Mouse (Mus musculus): Measurements from ENCODE around the gene Cabp2. TPM values are rescaled to one million over a fixed set of nuclear protein-coding genes. Genes with fewer than 3 reads are reported as not detected.

Gene Cabp2
- total and polyA plus RNA-seq, 2 experiments = 0.27 to 0.37 TPM

DNA sequence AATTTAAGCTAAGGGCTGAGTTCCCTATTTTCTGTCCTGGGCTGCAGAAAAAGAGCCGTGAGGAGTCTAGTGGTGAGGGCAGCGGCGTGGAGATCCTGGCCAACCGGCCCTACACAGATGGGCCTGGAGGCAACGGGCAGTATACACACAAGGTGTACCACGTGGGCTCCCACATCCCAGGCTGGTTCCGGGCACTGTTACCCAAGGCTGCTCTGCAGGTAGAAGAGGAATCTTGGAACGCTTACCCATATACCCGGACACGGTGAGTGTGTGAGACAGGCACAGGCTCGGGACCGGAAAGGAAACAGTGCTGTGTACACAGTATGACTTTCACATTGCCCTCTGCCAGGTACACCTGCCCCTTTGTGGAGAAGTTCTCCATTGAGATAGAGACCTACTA is 21.2 kb downstream of the Cabp2 start:
- Histone ChIP-seq H3K4me1 (ENCODE audit: control insufficient read depth, insufficient read depth, low read length) (peaks cover 22% of the 10 kb centered on the region), H3K27ac (replicated peaks; ENCODE audit: insufficient read depth, low read depth, low read length) (no peak overlapping the region), H3K27me3 (ENCODE audit: control insufficient read depth, insufficient read depth, low read length) (no peaks in the 10 kb centered on the region), H3K4me3 (ENCODE audit: insufficient read depth, low read depth, low read length) (no peak overlapping the region), H3K79me2 (ENCODE audit: control insufficient read depth, insufficient read depth, low read length) (no peaks in the 10 kb centered on the region), H3K9ac (ENCODE audit: low read depth, low read length) (no peak overlapping the region), H3K36me3 (ENCODE audit: control insufficient read depth, insufficient read depth, low read length) (no peaks in the 10 kb centered on the region)
- no peak for DNase-seq (ENCODE audit: extremely low read depth, low read depth, low spot score)
- TF ChIP-seq POLR2A (IDR thresholded peaks at IDR 0.05; ENCODE audit: extremely low read depth, insufficient read depth, low read length) = no peak
- whole genome bisulfite sequencing = 94% methylated on average over 12 of the region's 12 CpGs

DNA sequence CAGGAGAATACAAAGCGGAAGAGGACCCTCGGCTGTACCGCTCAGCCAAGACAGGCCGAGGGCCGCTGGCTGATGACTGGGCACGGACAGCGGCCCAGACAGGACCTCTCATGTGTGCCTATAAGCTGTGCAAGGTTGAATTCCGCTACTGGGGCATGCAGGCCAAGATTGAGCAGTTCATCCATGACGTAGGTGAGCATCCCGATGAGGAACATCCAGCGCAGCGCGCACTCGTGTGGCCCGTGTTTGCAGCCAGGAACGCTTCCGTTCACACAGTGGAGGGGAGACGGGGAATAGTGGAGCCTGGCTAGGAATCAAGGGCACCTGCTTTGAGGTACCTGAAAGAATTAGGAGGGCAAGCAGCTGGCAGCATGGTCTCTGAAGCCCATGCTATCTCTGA is 21.9 kb downstream of the Cabp2 start:
- TF ChIP-seq CTCF (IDR thresholded peaks at IDR 0.05; ENCODE audit: low read depth, low read length) = no peak
- no peak for TF ChIP-seq POLR2A (IDR thresholded peaks at IDR 0.05; ENCODE audit: extremely low read depth, insufficient read depth, low read length)
- H3K4me3 ChIP-seq (ENCODE audit: insufficient read depth, low read depth, low read length) = no peak overlapping the region
- no peaks in the 10 kb centered on the region for H3K27me3 ChIP-seq (ENCODE audit: control insufficient read depth, insufficient read depth, low read length)
- no peak overlapping the region for H3K9ac ChIP-seq (ENCODE audit: low read depth, low read length)
- 98% methylated on average over 18 of the region's 18 CpGs for WGBS
- peaks cover 16% of the 10 kb centered on the region for H3K4me1 ChIP-seq (ENCODE audit: control insufficient read depth, insufficient read depth, low read length)
- no peaks in the 10 kb centered on the region for H3K79me2 ChIP-seq (ENCODE audit: control insufficient read depth, insufficient read depth, low read length)
- H3K27ac ChIP-seq (replicated peaks; ENCODE audit: insufficient read depth, low read depth, low read length) = no peak overlapping the region
- H3K36me3 ChIP-seq (ENCODE audit: control insufficient read depth, insufficient read depth, low read length) = no peaks in the 10 kb centered on the region
- DNase-seq (ENCODE audit: extremely low read depth, low read depth, low spot score) = no peak

DNA sequence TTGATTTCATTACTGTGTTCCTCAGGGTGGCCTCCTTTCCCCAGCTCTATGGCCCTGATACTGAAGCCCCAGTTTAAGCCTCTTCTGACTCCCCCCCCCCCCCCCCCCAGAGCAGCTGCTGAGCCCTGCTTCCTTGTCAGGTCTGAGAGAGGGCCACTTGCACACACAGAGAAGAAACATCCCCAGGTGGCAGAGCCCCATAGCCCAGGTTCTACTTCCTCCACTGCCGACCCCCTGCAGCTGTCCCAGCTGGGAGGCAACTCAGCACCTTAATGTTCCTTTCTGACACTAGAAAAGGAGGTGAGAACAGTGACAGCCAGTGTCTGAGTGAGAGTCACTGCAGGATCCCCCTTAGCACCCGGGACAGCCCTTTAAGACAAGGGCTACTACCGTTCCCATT is 22.4 kb downstream of the Cabp2 start:
- TF ChIP-seq CTCF (IDR thresholded peaks at IDR 0.05; ENCODE audit: low read depth, low read length) (no peak), POLR2A (IDR thresholded peaks at IDR 0.05; ENCODE audit: extremely low read depth, insufficient read depth, low read length) (no peak)
- no peak for DNase-seq (ENCODE audit: extremely low read depth, low read depth, low spot score)

DNA sequence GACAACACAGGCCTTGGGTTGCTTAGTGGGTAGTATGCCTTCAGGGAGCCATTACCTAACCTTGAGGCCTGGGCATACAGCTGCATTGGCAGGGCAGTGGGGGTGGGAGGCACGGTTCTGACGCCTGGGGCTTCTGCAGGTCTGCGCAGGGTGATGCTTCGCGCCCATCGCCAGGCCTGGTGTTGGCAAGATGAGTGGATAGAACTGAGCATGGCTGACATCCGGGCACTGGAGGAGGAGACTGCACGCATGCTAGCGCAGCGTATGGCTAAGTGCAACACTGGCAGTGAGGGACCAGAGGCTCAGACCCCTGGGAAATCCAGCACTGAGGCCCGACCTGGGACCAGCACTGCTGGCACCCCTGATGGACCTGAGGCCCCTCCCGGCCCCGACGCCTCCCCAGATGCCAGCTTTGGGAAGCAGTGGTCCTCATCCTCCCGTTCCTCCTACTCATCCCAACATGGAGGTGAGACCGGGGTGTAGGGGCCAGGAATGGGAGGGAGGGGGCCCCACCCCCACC is 23.4 kb downstream of the Cabp2 start:
- Histone ChIP-seq H3K9ac (ENCODE audit: low read depth, low read length) (no peak overlapping the region), H3K4me1 (ENCODE audit: control insufficient read depth, insufficient read depth, low read length) (peaks cover 4% of the 10 kb centered on the region), H3K79me2 (ENCODE audit: control insufficient read depth, insufficient read depth, low read length) (no peaks in the 10 kb centered on the region), H3K27me3 (ENCODE audit: control insufficient read depth, insufficient read depth, low read length) (no peaks in the 10 kb centered on the region), H3K36me3 (ENCODE audit: control insufficient read depth, insufficient read depth, low read length) (no peaks in the 10 kb centered on the region), H3K27ac (replicated peaks; ENCODE audit: insufficient read depth, low read depth, low read length) (no peak overlapping the region), H3K4me3 (ENCODE audit: insufficient read depth, low read depth, low read length) (no peak overlapping the region)
- TF ChIP-seq POLR2A (IDR thresholded peaks at IDR 0.05; ENCODE audit: extremely low read depth, insufficient read depth, low read length) (no peak), CTCF (IDR thresholded peaks at IDR 0.05; ENCODE audit: low read depth, low read length) (no peak)
- WGBS = 96% methylated on average over 16 of the region's 16 CpGs
- no peak for DNase-seq (ENCODE audit: extremely low read depth, low read depth, low spot score)

More for the DNA sequence above, 22.4 kb downstream of the Cabp2 start:
- no peaks in the 10 kb centered on the region for H3K36me3 ChIP-seq (ENCODE audit: control insufficient read depth, insufficient read depth, low read length)
- H3K4me1 ChIP-seq (ENCODE audit: control insufficient read depth, insufficient read depth, low read length) = peaks cover 11% of the 10 kb centered on the region
- H3K4me3 ChIP-seq (ENCODE audit: insufficient read depth, low read depth, low read length) = no peak overlapping the region
- 85% methylated on average over 3 of the region's 3 CpGs for WGBS
- no peak overlapping the region for H3K9ac ChIP-seq (ENCODE audit: low read depth, low read length)
- H3K27me3 ChIP-seq (ENCODE audit: control insufficient read depth, insufficient read depth, low read length) = no peaks in the 10 kb centered on the region
- H3K79me2 ChIP-seq (ENCODE audit: control insufficient read depth, insufficient read depth, low read length) = no peaks in the 10 kb centered on the region
- no peak overlapping the region for H3K27ac ChIP-seq (replicated peaks; ENCODE audit: insufficient read depth, low read depth, low read length)

DNA sequence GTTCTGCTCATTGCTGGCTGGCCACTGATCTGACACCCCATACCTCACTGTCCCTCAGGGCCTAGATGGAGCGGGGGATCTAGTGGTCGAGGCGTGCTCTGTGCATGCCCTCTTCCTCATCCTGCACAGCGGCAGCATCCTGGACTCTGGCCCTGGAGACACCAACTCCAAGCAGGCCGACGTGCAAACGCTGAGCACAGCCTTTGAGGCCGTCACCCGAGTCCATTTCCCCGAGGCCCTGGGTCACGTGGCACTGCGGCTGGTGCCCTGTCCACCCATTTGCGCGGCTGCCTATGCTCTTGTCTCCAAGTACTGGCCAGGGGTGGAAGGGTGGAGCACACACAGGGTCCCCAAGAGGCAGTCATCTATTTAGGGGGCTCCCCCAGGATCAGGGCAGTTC is 25.3 kb downstream of the Cabp2 start:
- 90% methylated on average over 14 of the region's 14 CpGs for WGBS
- H3K79me2 ChIP-seq (ENCODE audit: control insufficient read depth, insufficient read depth, low read length) = no peaks in the 10 kb centered on the region
- no peak overlapping the region for H3K9ac ChIP-seq (ENCODE audit: low read depth, low read length)
- H3K4me1 ChIP-seq (ENCODE audit: control insufficient read depth, insufficient read depth, low read length) = no peaks in the 10 kb centered on the region
- no peaks in the 10 kb centered on the region for H3K36me3 ChIP-seq (ENCODE audit: control insufficient read depth, insufficient read depth, low read length)
- H3K27me3 ChIP-seq (ENCODE audit: control insufficient read depth, insufficient read depth, low read length) = no peaks in the 10 kb centered on the region
- no peak for DNase-seq (ENCODE audit: extremely low read depth, low read depth, low spot score)
- H3K4me3 ChIP-seq (ENCODE audit: insufficient read depth, low read depth, low read length) = no peak overlapping the region
- TF ChIP-seq POLR2A (IDR thresholded peaks at IDR 0.05; ENCODE audit: extremely low read depth, insufficient read depth, low read length) (no peak), CTCF (IDR thresholded peaks at IDR 0.05; ENCODE audit: low read depth, low read length) (no peak)
- H3K27ac ChIP-seq (replicated peaks; ENCODE audit: insufficient read depth, low read depth, low read length) = no peak overlapping the region

DNA sequence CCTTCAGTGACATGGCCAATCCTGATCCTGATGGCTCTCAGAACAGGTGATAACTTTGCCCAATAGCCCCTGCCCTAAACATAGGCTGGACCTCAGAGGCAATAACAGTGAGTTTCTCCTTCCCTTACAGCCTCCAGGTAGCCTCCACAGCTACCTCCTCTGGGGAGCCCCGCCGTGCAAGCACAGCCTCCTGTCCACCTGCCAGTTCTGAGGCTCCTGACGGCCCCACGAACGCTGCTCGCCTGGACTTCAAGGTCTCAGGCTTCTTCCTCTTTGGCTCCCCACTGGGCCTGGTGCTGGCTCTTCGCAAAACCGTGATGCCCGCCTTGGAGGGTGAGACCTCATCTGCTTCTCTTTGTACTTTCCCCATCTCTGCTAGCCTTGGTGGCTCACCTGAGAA is 27.2 kb downstream of the Cabp2 start:
- Histone ChIP-seq H3K9ac (ENCODE audit: low read depth, low read length) (no peak overlapping the region), H3K79me2 (ENCODE audit: control insufficient read depth, insufficient read depth, low read length) (no peaks in the 10 kb centered on the region), H3K27ac (replicated peaks; ENCODE audit: insufficient read depth, low read depth, low read length) (no peak overlapping the region), H3K4me3 (ENCODE audit: insufficient read depth, low read depth, low read length) (no peak overlapping the region), H3K36me3 (ENCODE audit: control insufficient read depth, insufficient read depth, low read length) (no peaks in the 10 kb centered on the region), H3K4me1 (ENCODE audit: control insufficient read depth, insufficient read depth, low read length) (peaks cover 6% of the 10 kb centered on the region; the same call in 1 of the 2 replicates), H3K27me3 (ENCODE audit: control insufficient read depth, insufficient read depth, low read length) (no peaks in the 10 kb centered on the region)
- no peak for DNase-seq (ENCODE audit: extremely low read depth, low read depth, low spot score)
- 87% methylated on average over 9 of the region's 9 CpGs for WGBS
- TF ChIP-seq POLR2A (IDR thresholded peaks at IDR 0.05; ENCODE audit: extremely low read depth, insufficient read depth, low read length) = no peak

Data from liver, adult 2 months (tissue).